Mouse (Mus musculus): ENCODE measurements around the gene Cib4. TPM values are rescaled to one million over a fixed set of nuclear protein-coding genes. Genes with fewer than 3 reads are reported as not detected.

The Cib4 gene
- polyA plus RNA-seq, 1 experiment = not detected

GRCm38 (mm10) chr5:30589069-30589468 is 43.4 kb upstream of the Cib4 start:
- Histone ChIP-seq H3K4me3 (replicated peaks) (no peak overlapping the region), H3K27me3 (replicated peaks) (peaks cover 91% of the 10 kb centered on the region), H3K9me3 (no peaks in the 10 kb centered on the region), H3K4me1 (peaks cover 10% of the 10 kb centered on the region), H3K36me3 (replicated peaks; ENCODE audit: low read length) (no peaks in the 10 kb centered on the region)
- TF ChIP-seq FLI1 (IDR thresholded peaks at IDR 0.05; ENCODE audit: low read length) (no peak), GATA1 (IDR thresholded peaks at IDR 0.05; ENCODE audit: borderline replicate concordance, low read length) (no peak)

GRCm38 (mm10) chr5:30588301-30588968 is 42.8 kb upstream of the Cib4 start:
- TF ChIP-seq GATA1 (IDR thresholded peaks at IDR 0.05; ENCODE audit: borderline replicate concordance, low read length) (no peak), FLI1 (IDR thresholded peaks at IDR 0.05; ENCODE audit: low read length) (no peak)
- Histone ChIP-seq H3K27me3 (replicated peaks) (peaks cover 92% of the 10 kb centered on the region), H3K9me3 (no peaks in the 10 kb centered on the region), H3K4me1 (peaks cover 10% of the 10 kb centered on the region), H3K4me3 (replicated peaks) (peak overlapping the region; percentile 83), H3K36me3 (replicated peaks; ENCODE audit: low read length) (no peaks in the 10 kb centered on the region)

- H3K9me3 ChIP-seq = no peaks in the 10 kb centered on the region
- peak within 1 kb of the TSS; percentile 83 for H3K4me3 ChIP-seq (replicated peaks)
- peaks cover 90% of the 10 kb centered on the region for H3K27me3 ChIP-seq (replicated peaks)
- TF ChIP-seq FLI1 (IDR thresholded peaks at IDR 0.05; ENCODE audit: low read length) (no peak), GATA1 (IDR thresholded peaks at IDR 0.05; ENCODE audit: borderline replicate concordance, low read length) (no peak)
- peaks cover 10% of the 10 kb centered on the region for H3K4me1 ChIP-seq
- H3K36me3 ChIP-seq (replicated peaks; ENCODE audit: low read length) = no peaks in the 10 kb centered on the region
These were observed 42.2 kb upstream of the Cib4 start, which contains the start of gene Kcnk3 for GRCm38 (mm10) chr5:30587681-30588300. Gene Kcnk3, plus strand, starts transcription at chr5:30588170.

GRCm38 (mm10) chr5:30587101-30587500 is 41.5 kb upstream of the Cib4 start:
- H3K4me1 ChIP-seq = peaks cover 10% of the 10 kb centered on the region
- TF ChIP-seq FLI1 (IDR thresholded peaks at IDR 0.05; ENCODE audit: low read length) (no peak), GATA1 (IDR thresholded peaks at IDR 0.05; ENCODE audit: borderline replicate concordance, low read length) (no peak)
- H3K27me3 ChIP-seq (replicated peaks) = peaks cover 85% of the 10 kb centered on the region
- no peaks in the 10 kb centered on the region for H3K9me3 ChIP-seq
- no peak overlapping the region for H3K4me3 ChIP-seq (replicated peaks)
- no peaks in the 10 kb centered on the region for H3K36me3 ChIP-seq (replicated peaks; ENCODE audit: low read length)

GRCm38 (mm10) chr5:30586616-30587015 is 41.0 kb upstream of the Cib4 start:
- H3K4me3 ChIP-seq (replicated peaks) = no peak overlapping the region
- peaks cover 10% of the 10 kb centered on the region for H3K4me1 ChIP-seq
- H3K27me3 ChIP-seq (replicated peaks) = peaks cover 82% of the 10 kb centered on the region
- H3K9me3 ChIP-seq = no peaks in the 10 kb centered on the region
- no peak for TF ChIP-seq GATA1 (IDR thresholded peaks at IDR 0.05; ENCODE audit: borderline replicate concordance, low read length)
- no peak for TF ChIP-seq FLI1 (IDR thresholded peaks at IDR 0.05; ENCODE audit: low read length)
- H3K36me3 ChIP-seq (replicated peaks; ENCODE audit: low read length) = no peaks in the 10 kb centered on the region

DNA sequence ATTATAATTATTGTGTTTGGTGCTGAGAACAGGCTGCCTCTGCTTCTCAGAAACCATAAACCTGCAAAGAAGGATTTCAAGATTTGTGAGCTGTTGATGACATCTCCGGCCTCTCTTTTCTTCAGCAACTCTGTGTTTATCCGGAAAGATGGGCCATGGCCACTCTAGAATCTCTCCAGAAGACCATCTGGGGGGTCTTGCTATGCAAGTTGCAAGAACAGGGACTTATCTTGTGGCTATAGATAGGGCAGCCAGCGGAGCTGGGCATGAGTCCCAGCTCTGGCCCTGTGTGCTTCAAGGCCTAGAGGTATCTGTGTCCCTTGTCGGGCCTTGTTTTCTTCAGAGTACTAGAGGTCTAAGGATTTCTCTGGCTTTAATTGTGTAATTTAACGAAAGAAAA is 36.4 kb upstream of the Cib4 start:
- Histone ChIP-seq H3K4me3 (replicated peaks) (no peak overlapping the region), H3K9me3 (no peaks in the 10 kb centered on the region), H3K27me3 (replicated peaks) (peaks cover 75% of the 10 kb centered on the region), H3K4me1 (no peaks in the 10 kb centered on the region; the same call in 1 of the 2 replicates), H3K36me3 (replicated peaks; ENCODE audit: low read length) (no peaks in the 10 kb centered on the region)
- TF ChIP-seq GATA1 (IDR thresholded peaks at IDR 0.05; ENCODE audit: borderline replicate concordance, low read length) (no peak), FLI1 (IDR thresholded peaks at IDR 0.05; ENCODE audit: low read length) (no peak)

DNA sequence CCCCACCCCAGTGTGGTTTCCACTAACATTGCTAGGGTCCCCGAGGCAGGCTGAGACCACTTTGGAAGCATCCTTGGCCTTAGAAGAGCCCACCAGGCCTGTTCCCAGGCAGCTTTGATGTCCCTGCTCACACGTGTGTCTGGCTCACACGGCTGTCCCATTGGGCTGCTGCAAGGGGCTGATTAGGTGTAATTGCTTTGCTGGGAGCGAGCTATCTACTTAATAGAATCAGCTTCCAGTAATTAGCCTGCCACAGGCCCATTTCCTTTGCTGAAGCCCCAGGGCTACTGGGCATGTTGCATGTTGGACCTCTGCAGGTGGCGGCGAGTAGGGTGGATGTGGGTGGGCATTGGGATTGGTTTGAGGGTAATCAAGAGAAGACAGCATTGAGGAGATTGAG is 35.1 kb upstream of the Cib4 start:
- Histone ChIP-seq H3K27me3 (replicated peaks) (peaks cover 72% of the 10 kb centered on the region), H3K4me1 (peaks cover 6% of the 10 kb centered on the region; the same call in 1 of the 2 replicates), H3K9me3 (no peaks in the 10 kb centered on the region), H3K4me3 (replicated peaks) (no peak overlapping the region), H3K36me3 (replicated peaks; ENCODE audit: low read length) (no peaks in the 10 kb centered on the region)
- TF ChIP-seq FLI1 (IDR thresholded peaks at IDR 0.05; ENCODE audit: low read length) (no peak), GATA1 (IDR thresholded peaks at IDR 0.05; ENCODE audit: borderline replicate concordance, low read length) (no peak)

GRCm38 (mm10) chr5:30578445-30579080 is 32.9 kb upstream of the Cib4 start:
- H3K27me3 ChIP-seq (replicated peaks) = peaks cover 66% of the 10 kb centered on the region
- H3K4me1 ChIP-seq = peaks cover 6% of the 10 kb centered on the region; the same call in 1 of the 2 replicates
- TF ChIP-seq GATA1 (IDR thresholded peaks at IDR 0.05; ENCODE audit: borderline replicate concordance, low read length) = no peak
- no peak for TF ChIP-seq FLI1 (IDR thresholded peaks at IDR 0.05; ENCODE audit: low read length)
- no peak overlapping the region for H3K4me3 ChIP-seq (replicated peaks)
- peaks cover 9% of the 10 kb centered on the region for H3K9me3 ChIP-seq
- no peaks in the 10 kb centered on the region for H3K36me3 ChIP-seq (replicated peaks; ENCODE audit: low read length)

DNA sequence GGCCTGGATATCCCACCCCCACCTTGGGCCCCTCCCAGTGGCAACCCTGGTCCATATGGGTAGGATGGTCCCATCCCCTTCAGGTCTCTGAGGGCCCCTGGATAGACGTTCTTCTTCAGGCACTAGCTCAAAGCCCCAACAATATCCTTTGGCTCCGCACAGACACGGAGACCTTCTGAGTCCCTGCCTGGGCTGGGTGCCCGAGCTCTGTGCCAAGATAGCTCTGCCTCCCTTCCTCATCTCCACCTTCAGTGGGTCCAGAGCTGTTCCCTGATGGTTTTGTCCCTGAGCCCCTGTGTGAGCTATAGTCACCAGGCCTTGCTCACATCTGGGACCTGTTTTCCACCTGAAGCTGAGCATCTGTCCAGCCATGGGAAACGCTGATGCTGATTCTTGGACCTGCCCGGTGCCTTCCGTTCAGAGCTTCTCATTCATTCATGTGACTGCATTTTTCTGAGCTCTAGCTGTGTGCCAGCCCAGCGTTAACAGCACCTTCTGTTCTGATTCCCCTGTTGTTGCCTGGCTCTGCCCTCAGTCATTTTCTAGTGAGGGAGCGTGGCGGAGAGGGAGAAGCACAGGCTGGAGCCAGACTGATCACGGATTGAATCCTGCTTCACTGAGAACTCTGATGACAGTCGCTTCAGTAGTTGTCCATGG is 32.1 kb upstream of the Cib4 start:
- peaks cover 12% of the 10 kb centered on the region for H3K9me3 ChIP-seq
- TF ChIP-seq GATA1 (IDR thresholded peaks at IDR 0.05; ENCODE audit: borderline replicate concordance, low read length) = no peak
- TF ChIP-seq FLI1 (IDR thresholded peaks at IDR 0.05; ENCODE audit: low read length) = no peak

More for the DNA sequence above, 32.1 kb upstream of the Cib4 start:
- H3K36me3 ChIP-seq (replicated peaks; ENCODE audit: low read length) = no peaks in the 10 kb centered on the region
- H3K4me3 ChIP-seq (replicated peaks) = no peak overlapping the region
- H3K4me1 ChIP-seq = peaks cover 6% of the 10 kb centered on the region; the same call in 1 of the 2 replicates
- peaks cover 67% of the 10 kb centered on the region for H3K27me3 ChIP-seq (replicated peaks)

Data from megakaryocyte, embryonic 14.5 days (primary cell).